Mouse (Mus musculus): ENCODE measurements around the gene Golga2. TPM values are rescaled to one million over a fixed set of nuclear protein-coding genes. Genes with fewer than 3 reads are reported as not detected.
A peak's percentile ranks its signal among the peaks of the same experiment; 100 is the strongest.

Gene Golga2
- polyA plus RNA-seq, 1 experiment from 2014 or later: 28.2 TPM

DNA sequence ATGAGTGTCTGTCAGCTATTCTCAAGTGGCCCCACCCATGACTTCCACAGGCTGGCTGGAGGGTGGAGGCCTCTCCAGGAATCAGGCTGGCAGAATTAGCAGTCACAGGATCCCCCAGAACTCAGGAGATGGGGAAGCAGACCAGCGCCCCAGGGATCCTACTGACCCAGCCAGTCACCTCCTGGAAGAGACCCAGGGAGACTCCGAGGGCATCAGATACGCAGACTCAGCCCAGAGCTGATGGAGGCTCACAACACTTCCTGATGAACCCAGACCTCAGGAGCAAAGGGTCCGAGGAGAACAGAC lies 54.4 kb downstream of the Golga2 start:
- Histone ChIP-seq H3K9ac (no peak overlapping the region), H3K9me3 (no peaks in the 10 kb centered on the region), H3K27ac (no peak overlapping the region), H3K36me3 (peaks cover 64% of the 10 kb centered on the region), H3K4me3 (no peak overlapping the region), H3K27me3 (no peaks in the 10 kb centered on the region), H3K4me1 (0 out of 2 replicates have a peak, but pooled peaks cover 9% of the 10 kb centered on the region), H3K4me2 (replicated peaks) (no peak overlapping the region)
- 93% methylated on average over 4 of the region's 4 CpGs for WGBS
- ATAC-seq (ENCODE audit: low FRiP score, low read depth): no peak

- Histone ChIP-seq H3K4me2 (replicated peaks) (no peak overlapping the region), H3K4me3 (no peak overlapping the region), H3K27ac (no peak overlapping the region; the same call in 1 of the 2 replicates), H3K9ac (no peak overlapping the region), H3K27me3 (no peaks in the 10 kb centered on the region), H3K4me1 (0 out of 2 replicates have a peak, but pooled peaks cover 9% of the 10 kb centered on the region), H3K9me3 (no peaks in the 10 kb centered on the region), H3K36me3 (peaks cover 64% of the 10 kb centered on the region)
- no peak for ATAC-seq (ENCODE audit: low FRiP score, low read depth)
- 87% methylated on average over 4 of the region's 4 CpGs for WGBS
Observed at GRCm38 (mm10) chr2:32342039-32342438, 54.9 kb downstream of the Golga2 start.

DNA sequence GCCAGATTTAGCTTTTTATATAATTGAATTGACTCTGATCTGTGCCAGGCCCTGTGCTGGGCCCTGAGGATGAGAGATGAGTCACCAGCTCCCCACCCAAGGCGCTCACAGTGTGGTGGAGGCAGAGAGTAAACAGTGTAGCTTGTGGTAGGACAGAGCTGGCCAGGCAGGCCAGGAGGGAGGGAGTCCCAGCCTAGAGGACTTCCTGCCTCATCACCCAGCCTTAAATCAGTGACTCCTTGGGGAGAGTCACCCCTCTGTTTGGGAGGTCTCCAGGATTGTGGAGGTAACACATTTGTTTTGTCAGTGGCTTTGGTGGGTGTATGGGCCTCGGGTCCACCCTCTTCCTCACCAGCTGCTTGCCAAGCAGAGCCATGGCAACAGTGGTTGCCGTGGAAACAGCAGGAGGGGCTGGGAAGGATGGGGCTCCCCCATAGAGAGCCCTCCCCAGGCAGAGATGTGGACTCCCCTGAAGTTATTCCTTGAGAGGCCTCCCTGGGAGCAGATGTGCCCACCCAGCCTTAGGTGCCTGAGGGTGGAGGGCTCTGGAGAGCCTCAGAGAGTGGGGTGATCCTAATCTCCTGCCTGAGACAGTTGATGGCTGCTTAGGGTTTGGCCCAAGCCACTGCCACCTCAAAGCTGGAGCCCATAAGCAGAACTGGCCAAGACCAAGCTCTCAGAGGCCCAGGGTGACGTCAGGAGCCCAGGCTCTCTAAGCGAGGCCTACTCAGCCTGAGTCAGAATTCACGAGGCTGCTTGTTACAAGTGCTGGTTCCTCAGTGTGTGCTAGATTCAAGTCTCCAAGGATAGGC lies 55.6 kb downstream of the Golga2 start:
- Histone ChIP-seq H3K9ac (no peak overlapping the region), H3K4me1 (0 out of 2 replicates have a peak, but pooled peaks cover 9% of the 10 kb centered on the region), H3K9me3 (no peaks in the 10 kb centered on the region), H3K36me3 (peaks cover 62% of the 10 kb centered on the region), H3K27ac (no peak overlapping the region; the same call in 1 of the 2 replicates), H3K4me2 (replicated peaks) (no peak overlapping the region), H3K4me3 (no peak overlapping the region), H3K27me3 (no peaks in the 10 kb centered on the region)
- WGBS: 70% methylated on average over 6 of the region's 6 CpGs
- ATAC-seq (ENCODE audit: low FRiP score, low read depth): no peak

GRCm38 (mm10) chr2:32343351-32343671 lies 56.1 kb downstream of the Golga2 start:
- Histone ChIP-seq H3K4me1 (0 out of 2 replicates have a peak, but pooled peaks cover 9% of the 10 kb centered on the region), H3K9ac (no peak overlapping the region), H3K9me3 (no peaks in the 10 kb centered on the region), H3K27ac (no peak overlapping the region), H3K4me2 (replicated peaks) (no peak overlapping the region), H3K27me3 (no peaks in the 10 kb centered on the region), H3K4me3 (no peak overlapping the region), H3K36me3 (peaks cover 62% of the 10 kb centered on the region)
- no peak for ATAC-seq (ENCODE audit: low FRiP score, low read depth)
- 88% methylated on average over 2 of the region's 2 CpGs for WGBS

DNA sequence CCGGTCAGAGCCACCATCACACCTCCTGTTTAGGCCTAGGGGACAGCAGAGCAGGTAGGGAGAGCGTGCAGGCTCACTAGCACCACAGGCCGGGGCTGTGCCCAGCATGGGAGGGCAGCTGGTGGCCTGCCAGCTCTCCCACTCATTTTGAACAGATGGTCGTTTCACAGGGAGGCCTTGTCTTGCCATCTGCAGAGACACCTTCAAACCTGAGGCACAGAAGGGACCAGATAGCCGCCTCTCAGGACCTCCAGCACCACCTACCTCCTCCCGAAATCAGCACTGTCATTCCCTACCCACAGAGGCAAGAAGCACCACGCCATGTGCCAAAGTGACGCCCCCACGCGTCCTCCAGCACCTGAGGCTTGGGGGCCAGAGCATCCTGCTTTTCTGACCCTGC lies 56.9 kb downstream of the Golga2 start:
- WGBS: 78% methylated on average over 10 of the region's 10 CpGs
- H3K27me3 ChIP-seq: no peaks in the 10 kb centered on the region
- H3K4me3 ChIP-seq: no peak overlapping the region
- no peaks in the 10 kb centered on the region for H3K9me3 ChIP-seq
- ATAC-seq (ENCODE audit: low FRiP score, low read depth): no peak
- H3K9ac ChIP-seq: no peak overlapping the region
- 0 out of 2 replicates have a peak, but pooled peaks cover 9% of the 10 kb centered on the region for H3K4me1 ChIP-seq
- peak overlapping the region; percentile 6; the same call in 1 of the 2 replicates for H3K27ac ChIP-seq
- peaks cover 64% of the 10 kb centered on the region for H3K36me3 ChIP-seq
- no peak overlapping the region for H3K4me2 ChIP-seq (replicated peaks)

- WGBS: 67% methylated on average over 14 of the region's 14 CpGs
- H3K9me3 ChIP-seq: no peaks in the 10 kb centered on the region
- no peak overlapping the region for H3K9ac ChIP-seq
- no peak overlapping the region for H3K4me2 ChIP-seq (replicated peaks)
- H3K4me3 ChIP-seq: no peak overlapping the region
- no peak for ATAC-seq (ENCODE audit: low FRiP score, low read depth)
- peaks cover 57% of the 10 kb centered on the region for H3K36me3 ChIP-seq
- no peak overlapping the region; the same call in 1 of the 2 replicates for H3K27ac ChIP-seq
- no peaks in the 10 kb centered on the region for H3K27me3 ChIP-seq
- H3K4me1 ChIP-seq: peaks cover 13% of the 10 kb centered on the region
Observed at GRCm38 (mm10) chr2:32344598-32345321, 57.6 kb downstream of the Golga2 start.

DNA sequence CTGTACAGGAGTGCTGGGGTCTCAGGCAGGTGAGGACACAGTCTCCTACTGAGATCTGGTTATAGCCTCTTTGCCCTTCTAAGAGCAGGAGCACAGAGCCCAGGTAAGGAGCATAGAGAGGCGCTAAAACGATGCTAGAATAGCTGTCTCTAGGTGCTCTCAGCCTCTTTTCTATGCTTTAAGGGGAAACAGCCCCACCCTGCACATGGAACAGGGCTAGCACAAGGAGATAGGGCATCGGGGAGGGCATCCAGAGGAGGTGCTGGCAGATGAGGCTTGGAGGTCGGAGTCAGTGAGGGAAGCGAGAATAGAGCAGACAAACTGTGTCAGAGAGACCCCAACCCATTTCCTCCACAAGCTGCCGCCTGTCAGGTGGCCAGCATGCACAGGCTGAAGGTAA lies 59.8 kb downstream of the Golga2 start:
- no peak for ATAC-seq (ENCODE audit: low FRiP score, low read depth)
- 77% methylated on average over 6 of the region's 6 CpGs for WGBS
- H3K27ac ChIP-seq: no peak overlapping the region
- H3K4me2 ChIP-seq (replicated peaks): no peak overlapping the region
- peaks cover 36% of the 10 kb centered on the region for H3K4me1 ChIP-seq
- no peak overlapping the region for H3K9ac ChIP-seq
- H3K27me3 ChIP-seq: no peaks in the 10 kb centered on the region
- H3K9me3 ChIP-seq: no peaks in the 10 kb centered on the region
- H3K4me3 ChIP-seq: no peak overlapping the region
- peaks cover 42% of the 10 kb centered on the region for H3K36me3 ChIP-seq

GRCm38 (mm10) chr2:32348311-32348710 lies 61.1 kb downstream of the Golga2 start:
- H3K36me3 ChIP-seq: peaks cover 42% of the 10 kb centered on the region
- no peak overlapping the region for H3K4me2 ChIP-seq (replicated peaks)
- no peaks in the 10 kb centered on the region for H3K27me3 ChIP-seq
- H3K27ac ChIP-seq: no peak overlapping the region
- no peak overlapping the region for H3K4me3 ChIP-seq
- peaks cover 37% of the 10 kb centered on the region for H3K4me1 ChIP-seq
- no peak overlapping the region for H3K9ac ChIP-seq
- ATAC-seq (ENCODE audit: low FRiP score, low read depth): no peak
- H3K9me3 ChIP-seq: no peaks in the 10 kb centered on the region
- WGBS: 84% methylated on average over 11 of the region's 11 CpGs

GRCm38 (mm10) chr2:32349625-32350255 lies 62.6 kb downstream of the Golga2 start:
- no peak overlapping the region for H3K27ac ChIP-seq
- no peaks in the 10 kb centered on the region for H3K9me3 ChIP-seq
- ATAC-seq (ENCODE audit: low FRiP score, low read depth): no peak
- no peak overlapping the region for H3K4me2 ChIP-seq (replicated peaks)
- peaks cover 32% of the 10 kb centered on the region for H3K36me3 ChIP-seq
- no peak overlapping the region for H3K4me3 ChIP-seq
- H3K9ac ChIP-seq: 0 out of 2 replicates have a peak overlapping the region, but pooled peaks have one; percentile 91
- peaks cover 35% of the 10 kb centered on the region for H3K4me1 ChIP-seq
- H3K27me3 ChIP-seq: no peaks in the 10 kb centered on the region
- WGBS: 63% methylated on average over 8 of the region's 8 CpGs

- 52% methylated on average over 13 of the region's 13 CpGs for WGBS
- no peak for ATAC-seq (ENCODE audit: low FRiP score, low read depth)
- Histone ChIP-seq H3K9me3 (no peaks in the 10 kb centered on the region), H3K9ac (peak overlapping the region; percentile 91), H3K4me3 (0 out of 2 replicates have a peak overlapping the region, but pooled peaks have one; percentile 81), H3K4me1 (peaks cover 35% of the 10 kb centered on the region), H3K36me3 (peaks cover 28% of the 10 kb centered on the region), H3K27me3 (no peaks in the 10 kb centered on the region), H3K4me2 (replicated peaks) (peak overlapping the region; percentile 90), H3K27ac (no peak overlapping the region)
Observed at GRCm38 (mm10) chr2:32350471-32351051, 63.4 kb downstream of the Golga2 start.

GRCm38 (mm10) chr2:32351471-32351961 lies 64.3 kb downstream of the Golga2 start:
- WGBS: 49% methylated on average over 9 of the region's 9 CpGs

More at GRCm38 (mm10) chr2:32351471-32351961, 64.3 kb downstream of the Golga2 start:
- H3K9ac ChIP-seq: peak overlapping the region; percentile 91
- H3K36me3 ChIP-seq: peaks cover 23% of the 10 kb centered on the region
- peaks cover 35% of the 10 kb centered on the region for H3K4me1 ChIP-seq
- peak overlapping the region; percentile 90 for H3K4me2 ChIP-seq (replicated peaks)
- peak overlapping the region; percentile 81 for H3K4me3 ChIP-seq
- no peaks in the 10 kb centered on the region for H3K9me3 ChIP-seq
- peak overlapping the region; percentile 81 for H3K27ac ChIP-seq
- ATAC-seq (ENCODE audit: low FRiP score, low read depth): no peak
- H3K27me3 ChIP-seq: no peaks in the 10 kb centered on the region

Data from limb, embryonic 13.5 days (tissue).